Mouse (Mus musculus) E14TG2a.4 (cell line): ENCODE data around the gene Gpatch8.
A peak's percentile ranks its signal among the peaks of the same experiment; 100 is the strongest.
"Not testable (repeated sequence)": the region's sequence is repeated elsewhere in the genome, so short reads cannot be mapped to it uniquely, and the experiment has no call there.

Experiments used
- H3K27me3 ChIP-seq: 2 replicates; pipeline ENCODE4 v1.6.1; 2014; ENCODE audit warnings: low read length, control low read depth; ENCODE audit not compliant: insufficient read depth
- H3K36me3 ChIP-seq: 2 replicates; pipeline ENCODE4 v1.6.1; 2014; ENCODE audit warnings: low read length, control low read depth; ENCODE audit not compliant: insufficient read depth
- H3K4me1 ChIP-seq: replicated peaks from 2 replicates; pipeline ENCODE4 v1.6.1; 2014; ENCODE audit warnings: low read depth, low read length, control low read depth
- H3K4me3 ChIP-seq: replicated peaks from 2 replicates; pipeline ENCODE4 v1.5.1; 2014; ENCODE audit warnings: mild to moderate bottlenecking, low read length
- H3K9me3 ChIP-seq: 2 replicates; pipeline ENCODE4 v1.6.1; 2014; ENCODE audit warnings: low read length, control low read depth
- CTCF ChIP-seq: conservative IDR thresholded peaks from 2 replicates; pipeline ENCODE4 v1.5.1; 2014; ENCODE audit warnings: low read length
- NANOG ChIP-seq: IDR thresholded peaks from 2 replicates; pipeline ENCODE4 v1.6.1; 2014; ENCODE audit warnings: borderline replicate concordance, low read length, mixed read lengths
- POU5F1 ChIP-seq: IDR thresholded peaks from 2 replicates; pipeline ENCODE4 v1.6.1; 2014; ENCODE audit warnings: low read length, borderline replicate concordance

Gpatch8 gene

GRCm38 (mm10) chr11:102565741-102566140 is 9.5 kb upstream of the Gpatch8 start:
- Histone ChIP-seq H3K36me3 (no peaks in the 10 kb centered on the region), H3K27me3 (no peaks in the 10 kb centered on the region), H3K9me3 (no peaks in the 10 kb centered on the region), H3K4me1 (peaks cover 29% of the 10 kb centered on the region), H3K4me3 (no peak overlapping the region)
- TF ChIP-seq POU5F1 (no peak), NANOG (no peak), CTCF (no peak)

- not testable (repeated sequence) for H3K36me3 ChIP-seq, H3K27me3 ChIP-seq, H3K4me3 ChIP-seq, H3K9me3 ChIP-seq
- H3K4me1 ChIP-seq = peaks cover 33% of the 10 kb centered on the region
These were observed 8.9 kb upstream of the Gpatch8 start for GRCm38 (mm10) chr11:102564952-102565671.

GRCm38 (mm10) chr11:102558704-102559103 is 2.5 kb upstream of the Gpatch8 start:
- H3K4me1 ChIP-seq = peaks cover 65% of the 10 kb centered on the region
- TF ChIP-seq CTCF = no peak
- no peak for TF ChIP-seq NANOG
- no peak for TF ChIP-seq POU5F1
- H3K9me3 ChIP-seq = no peaks in the 10 kb centered on the region
- no peak overlapping the region for H3K4me3 ChIP-seq
- peaks cover 4% of the 10 kb centered on the region; the same call in 1 of the 2 replicates for H3K36me3 ChIP-seq
- no peaks in the 10 kb centered on the region for H3K27me3 ChIP-seq

- H3K36me3 ChIP-seq = peaks cover 4% of the 10 kb centered on the region; the same call in 1 of the 2 replicates
- no peaks in the 10 kb centered on the region for H3K9me3 ChIP-seq
- H3K27me3 ChIP-seq = no peaks in the 10 kb centered on the region
- TF ChIP-seq CTCF (no peak), POU5F1 (no peak), NANOG (no peak)
- no peak overlapping the region for H3K4me3 ChIP-seq
- H3K4me1 ChIP-seq = peaks cover 60% of the 10 kb centered on the region
These were observed 1.2 kb upstream of the Gpatch8 start for GRCm38 (mm10) chr11:102557386-102557785.

GRCm38 (mm10) chr11:102556716-102557074 is 503 bp upstream of the Gpatch8 start:
- TF ChIP-seq CTCF (no peak), POU5F1 (no peak), NANOG (no peak)
- Histone ChIP-seq H3K4me1 (peaks cover 60% of the 10 kb centered on the region), H3K9me3 (no peaks in the 10 kb centered on the region), H3K36me3 (peaks cover 8% of the 10 kb centered on the region; the same call in 1 of the 2 replicates), H3K4me3 (peak overlapping the region; percentile 100), H3K27me3 (no peaks in the 10 kb centered on the region)

- H3K27me3 ChIP-seq = no peaks in the 10 kb centered on the region
- no peaks in the 10 kb centered on the region for H3K9me3 ChIP-seq
- peaks cover 16% of the 10 kb centered on the region; the same call in 1 of the 2 replicates for H3K36me3 ChIP-seq
- peak overlapping the region; percentile 100 for H3K4me3 ChIP-seq
- TF ChIP-seq NANOG = no peak
- TF ChIP-seq CTCF = no peak
- no peak for TF ChIP-seq POU5F1
- H3K4me1 ChIP-seq = peaks cover 58% of the 10 kb centered on the region
These were observed 677 bp downstream of the Gpatch8 start for GRCm38 (mm10) chr11:102555400-102556030.

GRCm38 (mm10) chr11:102552051-102552450 is 4.1 kb downstream of the Gpatch8 start:
- peaks cover 25% of the 10 kb centered on the region; the same call in 1 of the 2 replicates for H3K36me3 ChIP-seq
- no peak overlapping the region for H3K4me3 ChIP-seq
- peaks cover 63% of the 10 kb centered on the region for H3K4me1 ChIP-seq
- H3K9me3 ChIP-seq = no peaks in the 10 kb centered on the region
- H3K27me3 ChIP-seq = no peaks in the 10 kb centered on the region
- TF ChIP-seq NANOG (no peak), CTCF (0 out of 2 replicates have a peak, but pooled peaks have one; percentile 14)

GRCm38 (mm10) chr11:102551176-102551575 is 5.0 kb downstream of the Gpatch8 start:
- Histone ChIP-seq H3K27me3 (no peaks in the 10 kb centered on the region), H3K4me1 (peaks cover 64% of the 10 kb centered on the region), H3K4me3 (no peak overlapping the region), H3K36me3 (peaks cover 28% of the 10 kb centered on the region; the same call in 1 of the 2 replicates), H3K9me3 (no peaks in the 10 kb centered on the region)
- TF ChIP-seq POU5F1 = no peak
- TF ChIP-seq CTCF = no peak
- TF ChIP-seq NANOG = no peak
